Mouse (Mus musculus) gastrocnemius, postnatal 14 days (tissue): ENCODE results near the gene Nmur1. TPM values are rescaled to one million over a fixed set of nuclear protein-coding genes. Genes with fewer than 3 reads are reported as not detected.

Experiments used
- DNase-seq: peaks from one replicate; pipeline ENCODE4 v3.0.0; 2021; ENCODE audit warnings: mixed read lengths
- intact Hi-C: fragments of 180-260 bp; cut with DNase I; formaldehyde crosslinking; loops from one replicate; pipeline ENCODE4 v1.15.1; 2025; ENCODE audit warnings: low total_unique reads
- total RNA-seq, 2 experiments: library from RNA; stranded (reverse); gene quantifications; 2 replicates each; pipeline ENCODE4 v1.2.3; 2021

The Nmur1 gene
- total RNA-seq, 2 experiments from 2014 or later = not detected

DNA sequence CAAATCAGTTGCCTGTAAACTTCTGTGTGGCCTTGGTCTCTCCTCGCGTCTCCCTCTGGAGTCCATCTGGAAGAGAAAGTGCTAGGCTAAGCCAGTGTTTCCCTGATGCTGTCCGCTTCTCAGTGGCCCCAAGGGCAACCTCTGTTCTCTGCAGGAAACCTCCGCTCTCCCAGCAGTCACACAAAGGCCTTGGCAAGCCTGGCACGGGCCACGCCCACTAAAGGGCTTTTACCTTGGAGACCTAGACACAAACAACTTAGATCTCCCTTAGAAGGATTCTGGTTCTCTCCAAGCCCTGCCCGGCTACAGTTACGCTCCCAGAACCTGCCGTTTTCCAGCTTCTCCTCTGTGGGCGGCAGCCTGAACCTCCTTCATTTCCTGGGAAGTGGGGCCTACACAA lies 5.0 kb downstream of the Nmur1 start:
- peak; percentile 17 for DNase-seq
- intact Hi-C loops = no loop called here

DNA sequence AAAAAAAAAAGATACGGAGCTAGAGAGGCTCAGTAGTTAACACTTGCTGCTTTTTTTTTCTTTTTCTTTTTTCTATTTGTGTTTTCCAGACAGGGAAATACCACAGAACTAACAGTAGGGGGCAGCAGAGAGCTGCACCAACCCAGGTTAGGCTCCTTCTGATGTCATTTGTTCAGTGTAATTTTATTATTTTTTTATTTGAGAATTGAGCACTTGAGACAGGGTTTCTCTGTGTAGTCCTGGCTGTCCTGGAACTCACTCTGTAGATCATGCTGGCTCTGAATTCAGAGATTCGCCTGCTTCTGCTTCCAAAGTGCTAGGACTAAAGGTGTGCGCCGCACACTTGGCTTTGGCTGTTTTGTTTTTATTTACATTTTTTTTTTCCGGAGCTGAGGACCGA lies 9.7 kb downstream of the Nmur1 start:
- DNase-seq = peak; percentile 19
- intact Hi-C loops = no loop called here

DNA sequence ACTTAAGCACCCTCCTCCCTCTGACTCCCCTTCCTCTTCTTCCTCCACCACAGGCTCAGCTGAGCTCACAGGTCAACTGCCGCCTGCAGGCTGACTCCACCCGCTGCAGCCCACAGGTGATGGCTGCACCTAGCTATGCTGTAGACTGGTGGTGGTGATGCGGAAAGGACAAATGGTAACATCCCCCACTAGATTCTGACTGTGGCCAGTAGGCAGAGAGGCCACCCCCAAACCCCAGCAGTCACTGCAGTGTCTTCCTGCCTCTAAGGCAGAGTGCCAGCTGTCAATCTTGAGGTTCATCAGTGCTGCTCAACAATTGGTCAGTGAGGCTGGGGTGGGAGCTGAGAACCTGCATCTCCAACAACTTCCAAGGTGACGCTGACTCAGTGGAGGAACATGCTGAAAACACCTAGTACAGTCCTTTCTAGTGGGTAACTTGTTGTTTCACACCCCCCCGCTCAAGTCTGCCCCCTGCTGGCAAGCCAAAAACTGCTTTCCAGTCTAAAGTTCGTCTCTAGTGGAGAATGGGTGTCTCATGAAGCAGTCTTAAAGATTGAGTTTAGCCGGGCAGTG lies 10.3 kb downstream of the Nmur1 start:
- intact Hi-C loops = no loop called here
- peak; percentile 30 for DNase-seq

DNA sequence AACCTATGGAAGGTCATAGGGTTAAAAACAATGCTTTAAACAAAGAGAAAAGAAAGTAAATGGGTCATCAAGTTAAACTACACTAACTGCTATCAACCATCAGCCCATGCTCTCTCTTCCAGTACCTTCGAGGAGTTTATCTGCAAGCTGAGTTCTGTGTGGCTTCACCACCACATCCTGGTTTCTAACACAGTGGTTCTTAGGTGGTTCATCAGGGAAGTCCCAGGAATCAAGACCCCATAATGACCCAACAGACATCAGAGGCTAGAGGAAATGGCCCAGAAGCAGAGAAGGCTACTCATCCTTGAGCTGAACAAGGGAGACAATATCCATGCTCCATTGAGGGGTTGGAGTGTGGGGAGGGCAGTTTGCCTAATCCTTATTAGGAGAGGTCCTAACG lies 10.9 kb downstream of the Nmur1 start:
- no peak for DNase-seq
- intact Hi-C loops = no loop called here

DNA sequence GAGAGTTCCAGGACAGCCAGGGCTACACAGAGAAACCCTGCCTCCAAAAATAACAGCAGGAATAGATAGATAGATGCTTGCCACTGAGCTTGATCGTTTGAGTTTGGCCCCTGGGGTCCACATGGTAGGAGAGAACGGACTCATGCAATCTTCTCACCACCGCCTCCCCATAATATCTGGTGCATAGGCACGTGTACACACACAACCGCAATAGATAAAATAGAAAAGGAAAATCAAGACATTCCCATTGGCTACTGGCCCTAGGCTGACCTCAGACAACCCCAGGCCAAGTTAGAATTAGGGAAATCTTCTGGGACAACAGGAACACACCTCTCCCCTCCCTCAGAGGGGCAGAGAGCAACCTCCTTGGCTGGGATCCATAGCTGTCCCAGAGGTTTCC lies 11.3 kb downstream of the Nmur1 start:
- intact Hi-C loops = no loop called here
- no peak for DNase-seq

DNA sequence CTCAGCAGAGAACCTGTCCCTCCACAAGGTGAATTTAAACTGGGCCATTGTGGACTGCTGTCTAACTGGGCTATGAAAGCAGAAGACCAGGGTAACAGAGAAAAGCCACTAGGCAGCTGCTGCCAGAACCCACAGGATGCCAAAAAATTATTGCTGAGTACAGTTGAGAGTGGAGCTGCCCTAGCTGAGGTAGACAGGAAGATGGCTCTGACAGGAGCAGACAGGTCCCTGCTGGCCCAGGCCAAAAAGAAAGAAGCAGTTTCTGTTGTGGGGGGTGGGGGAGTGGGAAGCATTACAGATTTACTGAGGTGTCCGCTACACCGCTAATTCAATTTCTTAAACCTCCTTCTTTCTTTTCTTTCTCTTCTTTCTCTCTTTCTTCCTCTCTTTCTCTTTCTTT lies 16.6 kb downstream of the Nmur1 start:
- DNase-seq = no peak
- intact Hi-C loops = no loop called here

DNA sequence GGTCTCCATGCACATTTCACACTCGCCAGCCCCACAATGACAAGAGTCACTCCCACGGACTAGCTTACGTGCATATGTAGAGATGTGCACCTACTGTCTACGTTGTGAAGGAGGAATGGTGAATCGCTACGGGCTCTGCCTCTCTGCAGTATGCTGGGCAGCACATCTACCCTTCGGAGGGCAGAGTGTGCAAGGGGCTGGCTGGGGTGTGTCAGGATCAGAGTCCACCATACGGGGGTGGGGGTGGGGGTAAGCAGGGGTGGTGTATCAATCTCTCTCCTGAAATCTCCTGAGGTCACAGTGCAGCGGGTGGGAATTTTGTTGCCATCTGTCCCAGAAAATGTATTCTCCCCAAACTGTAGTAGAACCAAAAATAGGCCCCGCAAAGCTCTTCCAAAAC lies 17.5 kb downstream of the Nmur1 start:
- intact Hi-C loops = no loop called here
- DNase-seq = no peak

DNA sequence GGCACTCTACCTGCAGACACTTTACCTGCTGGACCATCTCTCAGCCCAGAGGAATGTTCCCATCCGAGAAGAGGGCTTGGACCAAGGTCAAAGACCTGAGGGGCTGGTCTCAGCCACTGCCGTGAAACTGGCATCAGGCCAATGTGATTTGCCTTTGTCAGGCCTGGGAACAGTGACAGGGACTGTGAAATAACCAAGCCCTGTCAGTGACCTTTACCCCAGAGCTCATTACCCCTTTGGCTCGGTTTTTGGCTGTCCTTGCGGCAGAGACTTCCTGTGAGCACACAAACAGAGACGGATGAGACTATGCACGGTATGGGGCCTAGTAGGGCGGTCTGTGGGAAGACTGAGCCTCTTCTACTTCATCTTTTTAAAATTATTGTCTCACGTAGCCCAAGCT lies 19.1 kb downstream of the Nmur1 start:
- DNase-seq = no peak
- intact Hi-C loops = no loop called here

DNA sequence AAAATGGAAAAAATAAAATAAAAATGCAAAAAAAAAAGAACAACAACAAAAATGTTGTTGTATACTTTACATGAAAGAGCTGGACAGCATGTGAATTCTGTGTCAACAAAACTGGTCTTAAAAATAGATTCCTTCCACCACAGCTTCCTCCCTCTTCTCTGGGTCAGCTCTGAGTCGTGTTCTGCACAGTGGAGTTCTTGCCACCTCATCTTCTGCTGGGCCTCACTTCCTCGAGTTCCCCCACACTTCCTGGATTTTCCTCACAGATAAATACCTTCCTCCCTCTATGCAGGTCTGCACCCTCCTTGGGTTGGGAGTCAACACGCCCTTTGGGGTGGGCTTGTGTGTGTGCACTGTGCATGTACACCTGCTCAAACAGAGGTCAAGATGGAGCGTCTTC lies 19.7 kb downstream of the Nmur1 start:
- no peak for DNase-seq
- intact Hi-C loops = no loop called here

DNA sequence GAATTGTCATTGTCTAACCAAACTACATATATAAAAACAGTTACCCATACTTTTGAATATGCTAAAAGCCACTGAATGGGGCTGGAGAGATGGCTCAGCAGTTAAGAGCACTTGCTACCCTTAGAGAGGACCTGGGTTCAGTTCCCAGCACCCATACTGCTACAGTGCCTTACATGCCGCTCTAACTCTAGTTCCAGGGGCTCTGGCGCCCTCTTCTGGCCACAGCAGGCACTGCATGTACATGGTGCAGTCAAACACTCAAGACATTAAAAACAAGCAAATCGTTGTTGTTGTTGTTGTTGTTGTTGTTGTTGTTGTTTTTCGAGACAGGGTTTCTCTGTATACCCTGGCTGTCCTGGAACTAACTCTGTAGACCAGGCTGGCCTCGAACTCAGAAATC lies 21.2 kb downstream of the Nmur1 start:
- no peak for DNase-seq
- intact Hi-C loops = no loop called here

DNA sequence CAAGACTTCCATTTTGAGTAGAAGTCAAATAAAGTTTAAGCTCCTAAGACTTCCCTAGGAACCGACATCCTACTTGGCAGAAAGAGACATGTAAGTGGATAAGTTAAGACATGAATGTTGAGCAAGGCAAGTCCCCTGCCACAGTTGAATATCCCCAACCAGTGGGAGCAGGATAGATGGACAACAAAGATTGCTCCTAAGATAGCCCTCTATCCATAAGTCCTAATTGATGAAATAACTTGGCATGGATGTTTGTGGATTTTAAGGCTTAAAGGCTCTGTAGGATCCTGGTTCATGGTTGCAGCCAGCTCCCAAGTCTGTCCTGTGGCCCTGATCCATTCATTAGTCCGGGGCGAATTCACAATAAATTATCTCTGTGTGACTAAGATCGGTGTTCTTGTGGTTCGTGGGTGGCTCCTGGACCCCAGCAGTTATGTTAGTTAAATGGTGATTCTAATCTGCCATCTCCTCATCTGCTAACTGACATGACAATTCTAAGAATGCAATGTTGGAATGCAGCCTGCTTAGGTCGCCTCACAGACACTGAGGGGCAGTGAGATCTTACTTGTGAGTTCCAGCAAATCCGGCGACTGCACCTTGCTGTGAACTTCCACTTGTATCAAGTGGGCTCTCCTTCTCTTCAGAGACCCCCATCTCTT lies 25.8 kb downstream of the Nmur1 start:
- intact Hi-C loops = no loop called here
- no peak for DNase-seq

DNA sequence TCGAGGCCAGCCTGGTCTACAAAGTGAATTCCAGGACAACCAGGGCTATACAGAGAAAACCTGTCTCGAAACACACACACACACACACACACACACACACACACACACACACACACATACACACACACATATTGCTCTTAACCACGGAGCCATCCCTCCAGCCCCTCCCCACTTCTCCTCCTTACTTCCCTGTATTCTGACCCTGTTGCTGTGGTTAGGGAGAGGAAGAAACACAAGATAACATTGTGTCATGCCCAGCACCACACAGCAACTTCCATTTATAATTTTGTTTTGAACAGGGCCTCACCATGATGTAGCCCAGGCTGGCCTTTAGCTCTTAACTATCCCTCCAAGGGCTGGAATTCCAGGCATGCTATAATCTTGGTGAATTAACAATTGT lies 26.7 kb downstream of the Nmur1 start:
- intact Hi-C loops = no loop called here
- no peak for DNase-seq

DNA sequence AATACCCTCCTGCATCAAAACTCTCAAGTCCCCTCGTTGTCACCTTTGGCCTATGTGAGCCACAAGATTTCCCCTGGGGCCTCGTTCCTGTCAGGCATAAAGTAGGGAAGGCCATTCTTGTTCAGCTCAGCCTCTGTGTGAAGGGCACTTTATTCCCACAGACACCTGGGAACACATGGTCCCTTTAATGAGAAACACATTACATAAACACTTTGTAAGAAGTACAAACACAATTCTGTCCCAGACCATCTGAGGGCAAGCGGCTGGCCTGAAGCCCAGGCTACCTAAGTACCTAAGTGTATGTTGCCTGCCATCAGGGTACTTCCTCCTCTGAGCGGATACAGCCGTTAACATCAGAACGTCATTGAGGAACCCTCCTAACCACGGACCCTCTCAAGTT lies 27.8 kb downstream of the Nmur1 start:
- intact Hi-C loops = no loop called here

DNA sequence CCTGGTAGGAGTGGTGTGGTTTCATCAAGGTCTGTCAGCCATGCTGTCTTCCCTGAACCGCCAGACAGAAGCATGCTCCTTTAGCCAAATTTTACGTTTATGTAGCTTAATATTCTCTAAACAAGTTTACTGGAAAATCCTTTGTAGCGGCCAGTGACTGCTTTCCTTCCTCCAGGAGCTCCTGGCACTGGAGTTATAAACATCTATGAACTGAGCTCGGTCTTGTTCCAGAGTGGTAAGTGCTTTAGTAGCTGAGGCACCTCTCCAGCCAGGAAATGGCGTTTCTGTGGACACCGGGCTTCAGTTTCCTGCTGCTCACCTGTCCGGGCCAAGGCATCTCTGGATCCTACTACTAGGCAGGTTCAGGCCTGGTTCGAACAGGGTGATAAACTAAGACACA lies 28.4 kb downstream of the Nmur1 start:
- no peak for DNase-seq
- intact Hi-C loops = no loop called here

More for the DNA sequence above, 27.8 kb downstream of the Nmur1 start:
- DNase-seq = no peak

DNA sequence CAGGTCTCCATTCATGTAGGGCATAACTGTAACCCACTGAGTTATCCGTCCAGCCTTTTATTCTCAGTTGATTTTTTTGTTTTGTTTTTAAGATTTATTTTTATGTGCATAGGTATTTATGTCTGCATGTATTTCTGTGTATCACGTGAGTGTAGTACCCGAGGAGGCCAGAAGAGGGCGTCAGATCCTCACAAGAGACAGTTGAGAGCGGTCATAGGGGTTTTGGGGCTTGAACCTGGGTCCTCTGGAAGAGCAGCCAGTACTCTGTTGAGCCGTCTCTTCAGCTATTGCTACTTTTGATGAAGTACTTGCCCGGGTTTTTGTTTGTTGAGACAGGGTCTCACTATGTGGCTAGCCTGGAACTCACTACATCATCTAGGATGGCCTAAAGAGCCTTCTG lies 30.1 kb downstream of the Nmur1 start:
- intact Hi-C loops = no loop called here
- DNase-seq = no peak

DNA sequence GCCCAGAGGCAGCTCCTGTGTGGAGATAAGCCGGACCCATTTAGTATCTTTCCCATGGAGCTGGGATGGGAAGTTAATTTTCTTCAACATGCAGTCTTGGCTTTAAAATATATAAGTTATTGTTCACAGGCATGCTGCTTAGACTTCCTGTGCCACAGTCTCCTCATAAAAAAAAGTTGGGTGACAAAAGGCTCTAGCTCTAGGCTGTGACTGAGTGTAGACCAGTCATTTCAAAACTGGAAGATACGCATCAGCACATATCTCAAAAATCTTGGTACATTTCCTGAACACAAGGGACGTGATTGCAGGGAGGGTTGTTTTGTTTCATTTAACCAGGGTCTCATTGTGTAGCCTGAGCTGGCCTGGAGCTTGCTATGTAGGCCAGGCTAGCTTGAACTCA lies 31.8 kb downstream of the Nmur1 start:
- DNase-seq = no peak
- intact Hi-C loops = no loop called here

DNA sequence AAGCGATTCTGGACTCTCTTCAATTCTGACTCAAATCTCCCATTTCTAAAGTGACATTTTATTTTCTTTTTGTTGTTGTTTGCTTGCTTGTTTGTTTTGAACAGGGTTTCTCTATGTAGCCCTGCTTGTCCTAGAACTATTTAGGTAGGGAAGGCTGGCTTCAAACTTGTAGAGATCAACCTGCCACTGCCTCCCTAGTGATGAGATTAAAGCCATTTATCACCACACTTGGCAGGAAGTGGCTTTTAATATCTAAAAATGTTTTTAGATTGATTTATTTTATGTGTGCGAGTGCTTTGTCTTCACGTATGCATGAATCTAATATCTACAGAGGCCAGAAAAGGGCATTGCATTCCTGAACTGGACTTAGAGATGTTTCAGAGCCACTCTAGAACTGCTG lies 32.8 kb downstream of the Nmur1 start:
- DNase-seq = no peak
- intact Hi-C loops = no loop called here

DNA sequence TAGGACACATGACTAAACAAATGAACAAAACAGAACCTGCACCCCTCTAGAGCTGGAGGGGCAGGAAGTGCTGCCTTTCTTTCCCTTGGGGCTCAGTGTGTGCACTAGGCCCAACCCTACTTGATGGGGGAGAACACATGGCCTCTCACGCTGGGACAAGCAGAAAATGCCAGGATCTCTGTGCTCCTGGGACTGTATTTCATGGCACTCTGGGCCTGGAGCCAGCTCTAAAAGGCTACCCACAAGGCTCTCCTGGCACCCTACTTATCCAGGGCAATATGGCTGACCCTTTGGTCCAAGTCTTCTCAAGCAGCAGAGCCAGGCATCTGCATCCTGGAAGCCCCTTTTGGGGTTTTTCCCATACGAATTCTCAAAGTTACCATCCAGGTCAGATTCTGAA lies 34.6 kb downstream of the Nmur1 start:
- no peak for DNase-seq
- intact Hi-C loops = no loop called here

DNA sequence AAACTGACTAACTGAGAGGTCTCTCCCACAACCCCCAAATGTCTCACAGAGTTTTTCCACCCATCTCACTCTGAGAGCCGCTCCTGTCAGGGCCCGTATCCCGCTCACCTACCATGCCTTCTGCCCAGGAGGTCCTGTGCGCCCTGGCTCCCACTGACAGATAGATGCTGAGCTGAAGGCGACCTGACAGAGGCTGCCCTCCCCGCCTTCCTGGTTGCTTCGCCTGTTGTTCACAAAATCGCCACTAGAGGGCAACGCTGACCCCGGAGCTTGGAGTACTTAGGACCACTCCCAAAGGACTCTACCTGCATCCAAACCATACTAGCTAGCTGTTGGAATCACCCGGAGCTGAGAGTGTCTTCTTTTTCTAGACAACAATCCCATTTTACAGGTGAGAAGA lies 36.8 kb downstream of the Nmur1 start:
- intact Hi-C loops = no loop called here
- peak; percentile 70 for DNase-seq

DNA sequence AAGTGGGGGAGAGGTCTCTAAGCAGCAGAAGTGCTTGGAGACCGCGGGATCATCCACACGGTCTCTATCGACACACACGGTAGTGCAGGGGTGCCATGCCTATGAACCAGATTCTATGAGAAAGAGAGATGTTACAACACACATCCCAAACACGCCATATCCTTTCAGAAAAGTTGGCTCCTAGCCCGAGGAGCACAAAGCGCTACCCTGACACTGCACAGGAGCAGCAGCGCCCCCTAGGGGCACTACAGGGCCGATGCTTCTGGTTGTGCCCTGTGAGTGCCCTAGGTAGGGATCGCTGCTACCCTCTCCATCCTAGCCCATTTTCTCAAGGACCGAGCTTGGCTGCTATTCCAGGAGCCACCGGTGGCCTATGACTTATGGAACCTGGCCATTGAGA lies 45.0 kb downstream of the Nmur1 start:
- DNase-seq = peak; percentile 48
- intact Hi-C loops = loop anchor here (5.0 kb wide), 1 partner anchor 46 kb away; the partner anchor contains the start of genes Nmur1 and Tex44

DNA sequence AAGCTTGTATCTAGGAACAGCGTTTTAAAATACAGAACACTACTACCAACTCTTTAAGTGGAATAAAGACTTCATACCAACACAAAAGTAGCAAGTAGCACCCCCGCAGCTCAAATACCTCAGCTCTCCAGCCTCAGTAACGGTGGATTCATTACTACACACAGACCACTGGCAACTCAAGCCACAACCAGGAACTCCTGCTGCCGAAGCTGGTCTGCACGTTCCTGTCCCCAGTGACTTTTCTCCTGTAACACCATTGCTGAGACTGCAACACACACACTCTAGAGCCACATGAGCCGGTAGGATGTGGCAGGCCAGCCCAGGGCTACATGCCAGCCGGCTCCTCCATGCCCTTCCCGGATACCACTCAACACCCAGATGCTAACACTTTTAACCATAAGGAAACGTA lies 46.9 kb downstream of the Nmur1 start:
- DNase-seq = peak; percentile 29
- intact Hi-C loops = no loop called here

DNA sequence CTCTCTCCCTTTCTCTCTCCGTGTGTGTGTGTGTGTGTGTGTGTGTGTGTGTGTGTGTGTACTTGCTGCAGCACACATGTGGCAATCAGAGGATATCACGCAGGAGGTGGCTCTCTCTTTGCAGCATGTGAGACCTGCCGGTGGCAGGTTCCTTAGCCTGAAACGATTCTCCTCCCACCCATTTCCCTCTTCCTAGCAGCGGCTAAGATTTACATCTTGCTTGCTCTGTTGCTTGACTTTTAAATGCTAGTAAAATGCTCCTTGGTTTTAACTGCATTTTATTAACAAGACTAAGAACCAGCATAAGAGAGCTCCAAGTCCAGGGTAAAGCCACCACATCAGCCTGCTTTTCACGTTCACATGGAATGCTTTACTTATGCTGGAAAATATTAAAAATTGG lies 47.4 kb downstream of the Nmur1 start:
- DNase-seq = no peak
- intact Hi-C loops = no loop called here
